Mouse (Mus musculus) frontal cortex, postnatal 25 days (tissue): ENCODE measurements at regions not wholly inside any gene's neighbourhood (a gene's known extent, or its start where the extent isn't known, plus 50 kb on each side); places are given as distances from the start of the nearest gene placed in this dataset.
"Not testable (repeated sequence)": the region's sequence is repeated elsewhere in the genome, so short reads cannot be mapped to it uniquely, and the experiment has no call there.

Experiments
- DNase-seq, 2 experiments: peaks; one replicate each; pipeline ENCODE4 v3.0.0; 2022; ENCODE audit warnings: low spot score in 2 of 2

DNA sequence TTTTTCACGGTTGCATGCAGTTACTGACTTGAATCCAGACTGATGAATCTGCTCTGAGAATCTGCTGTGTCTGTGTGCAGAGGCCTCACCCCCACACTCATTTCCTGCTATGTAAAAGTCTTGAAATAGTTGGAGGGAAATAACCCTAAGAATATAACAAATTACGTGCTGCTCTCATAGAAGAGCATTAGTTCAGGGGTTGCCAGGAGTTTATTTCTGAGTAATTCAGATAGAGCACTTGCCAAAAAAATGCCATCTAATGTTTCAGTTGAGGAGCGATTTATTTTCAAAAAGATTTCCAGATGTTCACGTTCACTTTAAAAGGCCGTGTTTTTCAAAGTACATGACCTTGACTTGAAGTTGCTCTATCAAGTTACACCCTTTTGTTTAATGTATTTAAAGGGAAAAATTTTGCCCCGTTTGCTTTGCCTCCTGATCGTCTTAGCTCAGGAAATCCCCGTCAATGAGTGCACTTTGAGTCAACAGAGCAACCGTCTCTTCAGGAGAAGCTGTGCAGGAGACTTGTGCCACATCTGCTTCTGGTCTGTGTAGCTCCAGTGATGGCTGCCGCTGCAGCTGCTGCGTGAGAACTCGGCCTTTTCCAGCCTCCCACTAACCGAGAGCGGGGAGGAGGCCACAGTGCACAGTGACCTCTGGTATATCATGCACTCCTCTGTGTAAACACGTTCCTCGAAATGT lies 50.9 kb upstream of the Sec61g start:
- no peak for DNase-seq

DNA sequence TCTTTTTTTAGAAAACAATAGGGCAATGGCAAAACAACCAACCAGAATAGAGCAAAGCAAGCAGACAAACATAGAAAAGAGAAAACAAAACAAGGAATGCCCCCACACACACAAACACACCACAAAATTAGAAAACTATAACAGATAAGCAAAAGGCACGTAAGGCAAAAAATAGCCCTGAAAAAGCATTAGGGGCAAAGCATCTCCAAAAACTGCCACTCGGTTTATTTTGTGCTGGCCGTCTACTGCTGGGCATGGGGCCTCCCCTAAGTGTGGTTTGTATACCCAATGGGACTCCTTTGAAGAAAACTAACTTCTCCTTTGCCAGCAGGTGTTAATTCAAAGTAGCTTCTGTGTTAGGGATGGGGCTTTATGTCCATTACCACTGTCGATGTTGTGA lies 53.4 kb upstream of the Sec61g start:
- DNase-seq: no peak

DNA sequence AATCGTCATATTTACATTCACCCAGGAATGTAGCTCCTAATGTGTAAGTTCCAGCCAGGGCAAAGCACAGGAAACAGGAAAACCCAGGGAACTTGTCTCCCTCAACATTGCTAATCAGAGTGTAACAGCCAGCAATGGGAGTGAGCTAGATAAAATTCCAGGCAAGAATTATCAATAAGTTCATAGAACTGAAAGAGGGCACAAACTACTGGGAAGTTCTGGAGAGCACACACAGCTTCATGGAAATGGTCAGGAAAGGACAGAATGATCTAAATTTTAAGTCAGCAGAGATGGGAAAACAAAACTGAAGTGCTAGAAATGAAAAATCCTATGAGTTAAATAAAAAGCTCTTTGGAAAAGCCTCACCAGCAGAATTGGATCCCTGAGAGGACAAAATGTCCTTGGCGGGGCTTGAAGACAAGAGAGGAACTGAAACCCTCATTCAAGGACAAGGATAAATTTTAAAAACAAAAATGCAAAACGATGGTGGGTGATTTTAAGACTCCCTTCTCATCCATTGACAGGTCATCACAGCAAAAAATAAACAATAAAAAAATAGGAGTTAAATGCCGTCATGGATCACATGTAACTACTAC lies 80.9 kb upstream of the Sec61g start:
- DNase-seq: no peak

DNA sequence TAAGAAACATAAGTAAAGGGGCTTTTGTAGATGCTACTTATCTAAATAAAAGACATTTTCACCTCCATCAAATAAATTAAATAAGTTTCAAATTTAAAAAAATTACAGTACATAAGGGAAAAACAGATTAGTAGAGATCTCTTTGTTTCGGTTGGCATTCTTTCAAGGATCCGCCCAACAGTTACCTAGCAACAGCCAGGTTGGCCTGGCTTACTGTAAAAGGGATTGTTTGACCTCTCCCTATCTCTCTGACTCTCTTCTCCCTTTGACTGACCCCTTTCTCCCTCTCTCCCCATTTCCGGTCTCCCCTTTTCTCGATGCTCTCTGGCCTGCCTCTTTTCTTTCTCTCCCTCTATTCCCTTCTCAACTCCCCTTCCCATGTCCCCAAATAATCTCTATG lies 82.3 kb upstream of the Sec61g start:
- no peak for DNase-seq

DNA sequence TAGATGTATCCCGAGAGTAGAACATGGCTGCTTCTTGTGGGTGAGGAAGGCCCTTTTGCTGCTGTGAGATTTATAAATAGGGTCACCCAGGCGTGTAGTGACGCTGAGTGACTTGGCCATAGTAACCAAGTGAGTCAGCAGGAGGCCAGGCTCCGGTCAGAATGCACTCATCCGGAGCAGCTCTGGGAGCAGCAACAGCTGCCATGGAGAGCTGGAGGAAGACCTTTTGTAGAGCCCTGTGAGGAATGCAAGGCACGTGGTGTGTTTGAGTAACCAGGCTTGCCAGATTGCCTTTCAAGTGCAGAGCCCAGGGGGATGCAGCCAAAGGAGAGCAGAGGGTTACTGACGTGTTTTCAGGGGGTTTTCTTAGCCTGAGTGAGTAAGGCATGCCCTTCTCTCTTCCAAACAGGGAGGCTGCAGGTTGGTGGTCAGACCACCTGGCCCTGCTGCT lies 83.2 kb upstream of the Sec61g start:
- peak; percentile 9 to 26 for DNase-seq

DNA sequence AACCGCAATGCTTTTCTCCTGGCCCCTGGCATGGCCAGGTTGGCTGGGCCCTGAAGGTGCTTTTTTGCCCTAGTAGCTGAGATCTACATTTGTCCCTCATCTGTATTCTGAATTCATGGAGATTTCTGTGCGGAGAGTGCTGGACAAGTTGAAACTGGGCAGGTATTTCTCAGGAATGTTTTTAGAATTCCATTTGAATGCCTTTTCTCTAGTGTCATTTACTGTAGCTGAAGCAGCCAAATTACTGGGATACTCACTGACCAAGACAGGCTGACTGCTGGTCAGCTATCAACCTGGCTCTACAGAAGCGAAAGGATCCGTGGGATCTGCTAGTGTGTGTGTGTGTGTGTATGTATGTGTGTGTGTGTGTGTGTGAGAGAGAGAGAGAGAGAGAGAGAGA lies 83.7 kb upstream of the Sec61g start:
- DNase-seq: no peak

DNA sequence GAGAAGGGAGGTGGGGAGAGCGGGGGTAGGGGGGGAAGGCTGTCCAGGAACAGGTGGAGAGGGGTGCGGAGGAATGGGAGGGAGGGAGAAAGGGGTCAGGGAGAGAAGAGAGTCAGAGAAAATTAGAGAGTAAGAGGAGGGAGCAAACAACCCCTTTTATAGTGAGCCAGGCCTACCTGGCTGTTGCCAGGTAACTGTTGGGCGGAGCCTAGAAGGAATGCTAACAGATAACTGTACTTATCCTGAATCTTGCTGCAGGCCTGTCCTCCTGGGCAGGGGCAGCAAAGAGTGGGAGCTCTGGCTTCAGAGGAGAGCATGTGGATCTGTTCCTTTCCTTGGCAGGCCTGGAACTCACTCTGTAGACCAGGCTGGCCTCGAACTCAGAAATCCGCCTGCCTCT lies 84.5 kb upstream of the Sec61g start:
- DNase-seq: no peak

DNA sequence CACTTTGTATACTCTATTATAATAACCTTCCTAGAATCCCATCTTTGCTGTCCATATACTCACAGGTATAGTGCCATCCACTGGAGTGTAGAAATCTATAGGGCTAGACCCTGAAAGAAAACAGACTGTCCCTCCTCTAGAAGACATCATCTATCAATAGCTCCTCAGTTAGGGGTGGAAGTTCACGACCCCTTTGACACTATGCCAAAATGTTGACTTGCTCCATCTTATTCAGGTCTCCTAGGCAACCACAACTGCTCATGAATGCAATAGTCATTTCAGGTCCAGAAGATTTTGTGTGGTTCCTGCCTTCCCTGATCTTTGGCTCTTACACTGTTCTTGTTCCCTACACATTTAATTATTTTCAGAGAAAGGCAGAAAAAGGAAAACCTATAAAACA lies 86.5 kb upstream of the Sec61g start:
- DNase-seq: no peak

DNA sequence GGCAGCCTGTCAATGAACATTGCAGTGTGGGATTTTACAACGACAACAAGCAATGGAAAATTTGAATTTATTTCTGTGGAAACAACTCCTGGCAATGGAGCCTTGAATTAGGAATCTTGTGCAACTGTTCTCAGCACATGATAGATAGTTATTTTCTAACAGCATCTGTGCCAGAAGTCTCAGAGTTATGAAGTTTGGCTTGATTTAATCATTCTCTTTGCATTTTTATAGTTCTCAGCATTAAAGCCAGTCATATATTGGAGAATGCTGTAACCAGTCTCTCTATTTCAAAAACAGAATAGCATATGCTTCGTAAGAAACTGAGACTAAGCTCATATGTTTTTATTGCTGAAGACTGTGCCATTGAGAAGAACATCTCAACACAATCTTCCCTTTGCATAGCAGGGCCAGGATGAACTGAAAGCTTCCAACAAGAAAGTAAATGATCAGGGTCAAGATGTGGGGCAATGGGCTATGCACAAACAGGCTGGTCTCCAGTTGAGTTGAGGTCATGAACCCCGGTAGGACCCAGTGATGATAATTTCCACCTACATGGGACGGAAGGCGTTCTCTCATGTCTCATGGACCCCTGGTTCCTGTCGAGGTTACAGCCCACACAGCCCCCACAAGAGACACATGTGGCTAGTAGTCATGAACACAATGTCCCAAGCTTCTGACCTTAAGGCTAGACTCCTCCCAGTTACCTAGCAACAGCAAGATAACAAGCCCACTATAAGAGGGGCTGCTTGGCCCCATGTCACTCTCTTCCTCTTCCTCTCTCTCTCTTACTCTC lies 89.0 kb upstream of the Sec61g start:
- no peak for DNase-seq

DNA sequence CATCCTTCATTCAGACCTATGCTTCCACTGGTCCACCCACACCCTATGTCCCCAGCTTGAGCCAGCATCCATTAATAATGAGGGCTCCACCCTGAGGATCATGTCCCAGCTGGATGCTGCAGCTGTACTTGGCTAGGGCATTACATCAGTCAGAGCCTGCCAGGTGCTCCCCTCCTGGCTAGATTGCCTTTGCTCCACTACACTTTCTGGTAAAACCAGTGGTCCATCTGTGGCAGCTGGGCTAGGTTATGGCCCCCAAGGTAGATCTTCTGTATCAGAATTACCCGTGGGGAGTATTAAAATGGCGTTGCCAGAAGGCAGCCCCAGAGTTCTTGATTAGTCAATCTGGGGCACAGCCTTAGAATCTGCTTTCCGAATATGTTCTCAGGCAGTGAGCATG lies 94.7 kb upstream of the Sec61g start:
- no peak for DNase-seq

DNA sequence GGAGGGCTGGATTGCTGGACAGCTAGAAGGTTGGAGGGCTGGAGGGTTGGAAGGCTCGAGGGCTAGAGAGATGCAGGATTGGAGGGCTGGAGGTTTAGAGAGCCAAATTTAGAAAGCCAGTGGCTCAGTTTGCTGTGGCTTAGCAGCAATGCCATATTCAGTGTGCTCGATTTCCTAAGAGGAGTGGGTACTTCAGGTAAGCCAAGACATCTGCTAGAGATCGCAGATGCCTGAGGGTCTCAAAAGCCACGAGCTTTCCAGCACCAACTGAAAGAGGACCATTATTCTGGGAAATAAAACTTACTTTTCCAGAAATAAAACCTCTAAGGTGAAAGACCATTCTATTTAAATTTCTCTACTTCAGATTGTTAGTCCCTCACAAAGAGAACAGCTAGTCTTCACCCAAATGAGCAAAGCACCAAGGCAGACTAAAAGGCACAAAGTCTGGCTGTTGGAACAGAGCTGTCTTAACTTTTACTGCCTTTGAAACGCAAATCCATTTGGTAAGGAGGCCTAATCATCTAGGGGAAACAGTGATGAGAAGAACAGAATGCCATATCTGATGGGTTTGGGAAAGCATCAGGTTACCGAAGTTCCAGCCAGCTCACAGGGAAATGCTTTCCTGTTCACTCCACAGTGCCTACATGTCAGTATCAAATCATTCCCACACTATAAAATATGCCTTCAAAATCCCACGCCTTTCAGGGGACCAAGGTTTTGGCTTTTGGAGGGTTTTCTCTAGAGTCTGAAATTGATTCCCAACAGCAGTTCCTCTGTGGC lies 98.3 kb upstream of the Sec61g start:
- no peak for DNase-seq

DNA sequence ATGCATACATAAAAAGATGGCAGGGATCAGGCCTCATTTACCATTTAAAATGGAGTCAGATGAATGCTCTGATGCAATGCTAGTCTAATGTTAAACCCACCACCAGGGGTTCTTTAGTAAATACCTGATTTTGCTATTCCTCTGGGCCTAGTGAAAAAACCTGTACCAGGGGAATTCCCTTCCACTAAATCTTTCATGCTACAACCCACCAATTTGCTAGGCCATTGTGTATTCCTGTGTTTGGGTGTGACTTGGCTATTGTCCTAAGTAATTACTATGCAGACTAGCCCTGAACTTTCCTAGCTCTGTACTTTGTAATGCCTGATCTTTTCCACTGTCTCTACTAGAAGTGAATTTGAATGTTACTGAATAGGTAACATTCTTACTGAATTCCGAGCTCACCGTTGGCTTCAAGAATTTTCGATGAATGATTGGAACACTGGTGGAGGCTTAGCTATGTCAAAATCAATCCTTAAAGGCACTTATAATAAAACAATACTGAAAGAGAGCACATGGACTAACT lies 99.7 kb upstream of the Sec61g start:
- DNase-seq: not testable (repeated sequence)

DNA sequence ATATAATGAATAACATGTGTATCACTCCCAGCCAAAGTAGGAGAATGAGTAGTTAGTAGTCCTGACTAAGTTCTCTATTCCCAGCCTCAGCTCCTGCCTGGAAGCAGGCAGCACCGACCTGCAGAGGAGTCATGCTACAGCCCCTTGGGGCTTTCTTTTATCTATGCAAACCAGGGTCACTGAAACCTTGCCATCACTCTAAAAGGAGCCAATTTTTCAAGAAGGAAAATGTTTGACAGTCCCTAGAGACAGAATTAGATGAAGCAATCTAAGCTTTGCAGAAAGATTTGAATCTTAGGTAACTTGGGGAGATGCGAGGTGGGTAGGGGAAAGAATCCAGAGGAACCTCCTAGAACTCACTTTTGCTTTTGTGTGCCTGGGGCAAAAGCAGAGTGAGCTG lies 103.5 kb upstream of the Sec61g start:
- DNase-seq: no peak

DNA sequence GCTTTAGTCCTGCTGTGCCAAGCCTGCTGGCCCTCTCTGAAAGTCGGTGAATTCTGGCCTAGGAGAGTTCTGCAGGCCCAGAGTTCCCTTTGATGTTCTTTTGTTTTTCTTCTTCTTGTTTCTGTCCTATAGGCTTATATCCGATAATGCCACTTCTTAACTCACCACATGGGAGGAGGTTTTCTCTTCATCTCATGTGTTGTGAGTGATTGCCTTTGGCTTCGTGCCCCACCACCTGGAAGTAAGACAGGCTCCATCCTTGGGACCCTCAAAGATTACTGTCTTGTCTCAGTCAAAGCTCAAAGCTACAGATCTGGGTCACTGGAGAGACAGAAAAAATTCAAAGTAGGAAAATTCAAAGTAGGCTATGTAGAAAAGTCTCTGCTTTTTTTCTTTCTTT lies 104.2 kb upstream of the Sec61g start:
- DNase-seq: no peak

DNA sequence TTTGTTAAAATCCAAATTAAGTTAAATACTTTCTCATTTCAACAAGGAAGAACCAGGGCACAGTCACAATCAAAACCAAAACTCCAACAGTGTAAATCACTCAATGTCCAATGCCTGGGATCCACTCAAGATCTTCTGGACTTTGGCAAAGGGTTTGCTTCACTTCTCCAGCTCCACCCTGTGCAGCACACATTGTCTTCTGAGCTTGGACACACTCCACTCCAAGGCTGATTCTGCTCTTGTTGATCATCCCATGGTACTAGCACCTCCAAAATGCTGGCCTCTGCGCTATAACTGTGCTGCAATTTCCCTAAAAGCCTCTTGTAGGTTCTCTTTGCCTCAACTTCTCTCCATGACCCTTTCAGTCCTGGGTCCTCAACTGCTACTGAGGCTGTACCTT lies 111.5 kb upstream of the Sec61g start:
- DNase-seq: no peak

DNA sequence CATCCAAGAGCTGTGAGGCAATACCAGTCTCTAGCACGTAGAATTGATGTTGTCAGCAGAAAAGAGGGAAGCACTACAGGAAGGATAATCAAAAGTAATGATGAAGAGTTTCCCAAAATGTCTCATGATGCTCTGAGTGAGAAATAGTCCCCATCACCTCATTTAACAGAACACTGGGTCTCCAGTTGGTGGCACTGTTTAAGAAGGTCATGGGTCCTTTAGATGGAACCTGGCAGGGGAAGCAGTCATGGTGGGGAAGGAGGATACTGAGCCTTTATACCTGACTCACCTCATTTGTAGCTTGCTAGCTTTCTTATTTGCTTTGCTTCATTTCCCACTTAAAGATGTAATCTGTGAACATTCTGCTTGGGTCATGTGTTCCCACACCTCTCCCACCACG lies 115.4 kb upstream of the Sec61g start:
- no peak for DNase-seq

DNA sequence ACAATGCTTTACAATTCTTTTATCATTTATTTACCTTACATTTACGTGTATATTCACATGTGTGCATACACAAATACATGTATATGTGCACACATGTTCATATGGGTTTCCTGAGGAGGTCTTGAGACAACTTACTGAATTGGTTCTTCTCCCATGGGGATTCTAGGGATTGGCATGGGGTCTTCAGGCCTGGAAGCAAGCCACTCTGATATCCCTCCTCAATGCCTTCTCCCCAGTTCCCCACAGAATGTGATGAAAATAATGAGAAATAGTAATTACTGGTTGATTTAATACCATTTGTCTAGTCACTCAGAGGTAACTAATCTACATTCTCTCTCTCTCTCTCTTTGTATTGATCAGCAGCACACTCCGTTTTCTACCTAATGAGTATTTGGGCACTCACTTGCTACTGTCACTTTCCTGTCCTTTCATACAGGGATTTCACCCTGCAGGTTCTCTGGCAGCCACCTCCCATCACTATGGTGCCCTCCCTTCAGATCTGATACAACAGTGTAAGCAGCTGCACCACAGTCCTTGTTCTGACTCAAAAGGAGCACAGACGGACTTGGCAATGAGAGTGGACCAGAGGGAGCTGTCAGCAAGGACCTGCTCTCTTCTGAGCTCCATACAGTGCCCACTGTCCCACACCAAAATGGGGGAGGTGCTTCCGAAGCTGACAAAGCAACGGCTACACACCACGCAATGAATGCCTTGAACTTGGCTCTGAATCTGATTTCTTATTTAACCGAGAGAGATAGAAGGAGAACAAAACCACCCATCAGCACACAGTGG lies 119.2 kb upstream of the Sec61g start:
- DNase-seq: no peak

DNA sequence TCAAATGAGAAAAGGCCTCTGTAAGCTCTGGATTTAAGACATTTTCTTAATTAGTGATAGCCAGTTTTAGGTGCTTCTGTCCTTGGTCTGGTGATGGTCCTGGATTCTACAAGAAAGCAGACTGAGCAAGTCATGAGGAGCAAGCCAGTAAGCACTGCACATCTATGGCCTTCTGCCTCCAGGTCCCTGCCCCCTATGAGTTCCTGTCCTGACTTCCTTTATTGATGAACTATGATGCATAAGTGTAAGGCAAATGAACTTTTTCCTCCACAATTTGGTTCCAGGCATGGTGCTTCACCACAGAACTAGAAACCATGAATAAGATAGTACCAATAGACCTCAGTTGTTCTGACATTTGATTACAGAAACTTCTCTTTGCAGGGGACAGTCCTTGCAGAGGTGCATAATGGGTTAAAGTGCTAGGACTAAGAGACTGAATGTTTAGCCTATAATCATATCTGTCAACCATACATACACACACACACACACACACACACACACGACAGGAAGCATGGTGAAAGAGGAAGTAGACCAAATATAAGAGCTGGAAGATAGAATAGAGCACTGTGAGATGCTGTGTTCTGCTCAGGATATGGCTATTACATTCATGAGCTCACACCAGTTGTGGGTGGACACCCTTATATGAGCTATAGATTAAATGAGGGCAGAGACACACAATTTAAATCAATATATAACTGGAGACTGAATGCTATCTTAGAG lies 121.3 kb upstream of the Sec61g start:
- DNase-seq: no peak

DNA sequence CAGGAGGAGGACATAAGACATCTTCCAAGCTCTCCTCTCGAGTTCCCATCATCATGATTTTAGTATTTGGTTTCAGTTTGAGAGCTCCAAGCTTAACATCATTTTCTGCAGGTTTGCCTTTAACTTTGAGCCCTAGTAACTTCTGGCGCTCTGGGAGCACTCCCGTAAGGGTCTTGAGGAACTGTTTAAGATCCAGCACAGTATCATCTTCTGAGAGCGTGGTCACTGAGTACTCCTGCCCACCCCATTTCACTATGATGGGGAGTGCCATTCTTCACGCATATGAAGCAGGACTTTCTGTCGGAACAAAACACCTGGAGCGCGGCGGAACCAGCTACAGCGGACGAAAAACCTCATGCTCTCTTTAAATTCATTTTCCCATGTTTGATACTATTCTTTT lies 116.2 kb upstream of the Egfr start:
- not testable (repeated sequence) for DNase-seq

DNA sequence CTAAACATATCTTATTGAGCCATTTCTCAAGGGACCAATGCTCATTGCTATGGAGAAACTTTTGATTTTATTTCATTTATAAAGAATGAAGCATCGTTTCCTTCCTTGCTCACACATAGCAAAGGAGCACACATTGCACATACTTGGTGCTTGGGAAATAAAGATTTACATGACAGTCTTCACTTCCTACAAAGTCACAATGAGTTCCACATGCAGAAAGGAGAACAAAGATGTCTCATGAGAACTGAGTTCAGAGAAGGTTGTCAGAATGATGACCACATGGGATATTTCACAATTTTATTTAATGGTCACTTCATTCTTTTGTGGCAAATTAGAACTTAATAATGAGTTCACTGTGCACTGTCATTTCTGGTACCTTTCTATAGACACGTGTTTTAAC lies 114.3 kb upstream of the Egfr start:
- DNase-seq: no peak

DNA sequence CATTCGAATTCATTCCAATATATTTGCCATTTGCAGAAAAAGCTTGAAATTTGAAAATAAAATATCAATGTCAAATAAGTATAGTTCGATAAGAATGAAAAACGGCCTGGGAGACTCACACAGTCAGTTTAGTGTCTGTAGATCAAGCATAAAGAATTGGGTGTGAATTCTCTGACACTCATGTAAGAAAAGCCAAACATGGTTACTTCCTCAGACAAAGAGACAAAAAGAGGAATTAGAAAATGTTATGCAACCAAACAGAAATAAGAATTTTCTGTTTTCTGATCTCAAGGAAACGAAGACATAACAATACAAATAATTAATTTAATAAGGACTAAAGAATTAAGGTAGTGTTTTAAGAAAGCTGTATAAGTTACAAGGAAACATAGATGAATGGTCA lies 113.7 kb upstream of the Egfr start:
- DNase-seq: no peak
